ENCODE assay signal across 19 mouse cellular contexts in genomic region chr7:101490952-101491351, GRCm38 (mm10).
A peak's percentile ranks its signal among the peaks of the same experiment; 100 is the strongest.
DNase-seq lines count a peak whose midpoint lies in the region; ATAC-seq and TF ChIP-seq lines count a peak whose summit lies in the region.
"Had no signal": no experiment of that assay in that cellular context is flagged by ENCODE, and none has a peak within 500 bp of the region (broad histone marks: within the 10 kb centered on the region; RNA-seq: fewer than 3 reads in every experiment).

No protein-coding gene starts in this region.

- intact Hi-C loops in heart, postnatal 25 days (cut with DNase I), result no loop called here

- ATAC-seq in kidney, embryonic 14.5 days (ENCODE audit: low FRiP score, low TSS enrichment), result no peak
- ATAC-seq in liver, postnatal 0 days, result no peak
- ATAC-seq in liver, embryonic 11.5 days (replicated peaks; ENCODE audit: low FRiP score), result no peak
- ATAC-seq: forebrain, embryonic 13.5 days; forebrain, postnatal 0 days; Patski had no signal

- no peak for TF ChIP-seq CTCF in kidney, adult 2 months (conservative IDR thresholded peaks at IDR 0.05; ENCODE audit: insufficient read depth, insufficient read length, low read depth, low read length)
- no peak for TF ChIP-seq CTCF in liver, postnatal 0 days (IDR thresholded peaks at IDR 0.05; ENCODE audit: low read depth)

- no peak overlapping the region for H3K4me2 ChIP-seq in kidney, embryonic 14.5 days (replicated peaks; ENCODE audit: low read depth, low read length)
- no peak overlapping the region for H3K4me2 ChIP-seq in liver, postnatal 0 days (ENCODE audit: low read depth, low read length)
- no peak overlapping the region for H3K4me2 ChIP-seq in liver, embryonic 11.5 days
- H3K4me2 ChIP-seq: forebrain, embryonic 13.5 days; hindbrain, embryonic 15.5 days had no signal

- TF ChIP-seq EP300 in liver, postnatal 0 days (IDR thresholded peaks at IDR 0.05; ENCODE audit: low read depth), result 0 out of 2 replicates have a peak, but pooled peaks have one; percentile 34

- no peaks in the 10 kb centered on the region for H3K9me3 ChIP-seq in kidney, embryonic 14.5 days (ENCODE audit: control insufficient read depth, low read length)
- H3K9me3 ChIP-seq in liver, postnatal 0 days (ENCODE audit: low read length), result peaks cover 2% of the 10 kb centered on the region; the same call in 1 of the 2 replicates
- H3K9me3 ChIP-seq in liver, embryonic 11.5 days (ENCODE audit: control insufficient read depth, low read length), result no peaks in the 10 kb centered on the region
- H3K9me3 ChIP-seq: embryonic facial prominence, embryonic 10.5 days; forebrain, embryonic 13.5 days; heart, embryonic 10.5 days; hindbrain, embryonic 15.5 days had no signal

- H3K4me1 ChIP-seq in kidney, adult 2 months (ENCODE audit: control insufficient read depth, insufficient read depth, low read length), result no peaks in the 10 kb centered on the region
- H3K4me1 ChIP-seq in kidney, embryonic 14.5 days (ENCODE audit: control insufficient read depth, insufficient read depth, low read length), result no peaks in the 10 kb centered on the region
- no peaks in the 10 kb centered on the region for H3K4me1 ChIP-seq in liver, postnatal 0 days (ENCODE audit: insufficient read depth)
- no peaks in the 10 kb centered on the region for H3K4me1 ChIP-seq in liver, embryonic 11.5 days (replicated peaks; ENCODE audit: control insufficient read depth, insufficient read depth, low read length)
- H3K4me1 ChIP-seq: embryonic facial prominence, embryonic 10.5 days; forebrain, embryonic 13.5 days; heart, embryonic 10.5 days; hindbrain, embryonic 15.5 days had no signal

- H3K27ac ChIP-seq in kidney, adult 2 months (ENCODE audit: insufficient read depth, low read depth, low read length), result no peak overlapping the region
- no peak overlapping the region for H3K27ac ChIP-seq in kidney, embryonic 14.5 days (ENCODE audit: low read depth, low read length)
- no peak overlapping the region for H3K27ac ChIP-seq in liver, postnatal 0 days (ENCODE audit: low read depth)
- no peak overlapping the region for H3K27ac ChIP-seq in liver, embryonic 11.5 days (ENCODE audit: low read depth, low read length)
- H3K27ac ChIP-seq: embryonic facial prominence, embryonic 10.5 days; forebrain, embryonic 13.5 days; heart, embryonic 10.5 days; hindbrain, embryonic 15.5 days had no signal

- WGBS in kidney, adult 2 months, result 32% methylated on average over 4 of the region's 4 CpGs
- 44% methylated on average over 4 of the region's 4 CpGs for WGBS in kidney, embryonic 14.5 days
- 61% methylated on average over 4 of the region's 4 CpGs for WGBS in liver, postnatal 0 days (ENCODE audit: insufficient replicate concordance)
- WGBS in liver, embryonic 11.5 days, result 40% methylated on average over 4 of the region's 4 CpGs

- no peak overlapping the region for H3K4me3 ChIP-seq in kidney, adult 2 months (ENCODE audit: insufficient read depth, low read depth, low read length)
- no peak overlapping the region for H3K4me3 ChIP-seq in kidney, embryonic 14.5 days (ENCODE audit: low read length)
- H3K4me3 ChIP-seq in liver, postnatal 0 days (ENCODE audit: low read depth, low read length), result no peak overlapping the region
- H3K4me3 ChIP-seq in liver, embryonic 11.5 days (ENCODE audit: low read depth, low read length), result no peak overlapping the region
- H3K4me3 ChIP-seq: embryonic facial prominence, embryonic 10.5 days; forebrain, embryonic 13.5 days; heart, embryonic 10.5 days; hindbrain, embryonic 15.5 days had no signal

- no peak for TF ChIP-seq POLR2A in kidney, adult 2 months (IDR thresholded peaks at IDR 0.05; ENCODE audit: low read depth, low read length)

- H3K36me3 ChIP-seq in kidney, adult 2 months (ENCODE audit: control insufficient read depth, insufficient read depth, low read length), result no peaks in the 10 kb centered on the region
- H3K36me3 ChIP-seq in kidney, embryonic 14.5 days (ENCODE audit: control insufficient read depth, insufficient read depth, low read length), result no peaks in the 10 kb centered on the region
- H3K36me3 ChIP-seq in liver, postnatal 0 days (replicated peaks; ENCODE audit: insufficient read depth, low read length), result peaks cover 7% of the 10 kb centered on the region
- no peaks in the 10 kb centered on the region for H3K36me3 ChIP-seq in liver, embryonic 11.5 days (ENCODE audit: control insufficient read depth, insufficient read depth, low read length)
- H3K36me3 ChIP-seq: embryonic facial prominence, embryonic 10.5 days; heart, embryonic 10.5 days; hindbrain, embryonic 15.5 days had no signal

- H3K9ac ChIP-seq in kidney, embryonic 14.5 days (ENCODE audit: low read depth, low read length), result no peak overlapping the region
- H3K9ac ChIP-seq in liver, postnatal 0 days (replicated peaks), result no peak overlapping the region
- H3K9ac ChIP-seq in liver, embryonic 11.5 days (ENCODE audit: low read depth, low read length), result no peak overlapping the region
- H3K9ac ChIP-seq: forebrain, embryonic 13.5 days; forebrain, postnatal 0 days; hindbrain, embryonic 15.5 days had no signal

- no peaks in the 10 kb centered on the region for H3K27me3 ChIP-seq in kidney, adult 2 months (replicated peaks; ENCODE audit: control insufficient read depth, insufficient read depth, low read length)
- H3K27me3 ChIP-seq in kidney, embryonic 14.5 days (ENCODE audit: control insufficient read depth, insufficient read depth, low read length), result no peaks in the 10 kb centered on the region
- H3K27me3 ChIP-seq in liver, postnatal 0 days (ENCODE audit: insufficient read depth, low read length), result no peaks in the 10 kb centered on the region
- H3K27me3 ChIP-seq in liver, embryonic 11.5 days (replicated peaks; ENCODE audit: control insufficient read depth, insufficient read depth, low read length), result no peaks in the 10 kb centered on the region
- H3K27me3 ChIP-seq: forebrain, embryonic 13.5 days; hindbrain, embryonic 15.5 days; Patski had no signal

- DNase-seq in heart, adult 8-10 months (ENCODE audit: low spot score), result peak; percentile 58
- no peak for DNase-seq in heart, postnatal 25 days (ENCODE audit: low spot score)
- peak; percentile 77 for DNase-seq in kidney, adult 2 months
- DNase-seq in liver, postnatal 0 days, result no peak
- DNase-seq in liver, embryonic 11.5 days (ENCODE audit: low spot score), result no peak
- peak; percentile 35 to 65 for DNase-seq in kidney, postnatal 25 days
- DNase-seq: adrenal gland, adult 2 months; adrenal gland, postnatal 25 days; cerebellum, adult 2 months; cerebellum, postnatal 10 days; forebrain, postnatal 0 days; gastrocnemius, postnatal 14 days; heart, postnatal 36 days had no signal

Comparison
In these comparisons a context has a peak if more than half of its experiments do, and no peak if none do; other contexts are left out.
1. DNase-seq: peak in heart, adult 8-10 months (single experiment), kidney, adult 2 months (single experiment) and kidney, postnatal 25 days (2 of 2); none in heart, postnatal 25 days (single experiment), liver, postnatal 0 days (single experiment) and liver, embryonic 11.5 days (single experiment).